Mouse (Mus musculus): Measurements from ENCODE around the gene Mmp14.

GRCm38 (mm10) chr14:54445476-54445875 lies 14.1 kb downstream of the Mmp14 start:
- TF ChIP-seq POLR2A (IDR thresholded peaks at IDR 0.05; ENCODE audit: borderline replicate concordance, insufficient read depth, low read length): no peak
- no peak for TF ChIP-seq CTCF (IDR thresholded peaks at IDR 0.05; ENCODE audit: borderline replicate concordance, insufficient read depth, low read depth, low read length)

All from cerebellum, adult 2 months (tissue).